Mouse (Mus musculus) cerebellum, adult 11 months (tissue): ENCODE measurements around the gene Dck.
"Not testable (repeated sequence)": the region's sequence is repeated elsewhere in the genome, so short reads cannot be mapped to it uniquely, and the experiment has no call there.

Experiments used
- DNase-seq: peaks from one replicate; pipeline ENCODE4 v3.0.0; 2022

Gene Dck

GRCm38 (mm10) chr5:88764987-88765481, at the start of gene Dck:
Dck (plus strand) TSS chr5:88764996.
- peak; percentile 96 for DNase-seq

- no peak for DNase-seq
Observed at GRCm38 (mm10) chr5:88716983-88717382, 47.8 kb upstream of the Dck start.

- peak; percentile 98 for DNase-seq
Observed at GRCm38 (mm10) chr5:88720116-88721002, 44.4 kb upstream of the Dck start, which contains the start of gene Mob1b. Mob1b (plus strand) TSS chr5:88720855.

GRCm38 (mm10) chr5:88721003-88721475, 43.8 kb upstream of the Dck start:
- DNase-seq = no peak

- peak; percentile 32 for DNase-seq
Observed at GRCm38 (mm10) chr5:88721565-88722212, 43.1 kb upstream of the Dck start.

GRCm38 (mm10) chr5:88722213-88722600, 42.6 kb upstream of the Dck start:
- DNase-seq = peak; percentile 55

GRCm38 (mm10) chr5:88724030-88724429, 40.8 kb upstream of the Dck start:
- no peak for DNase-seq

- no peak for DNase-seq
Observed at GRCm38 (mm10) chr5:88727593-88728144, 37.1 kb upstream of the Dck start.

GRCm38 (mm10) chr5:88734786-88735185, 30.0 kb upstream of the Dck start:
- no peak for DNase-seq

GRCm38 (mm10) chr5:88741065-88741464, 23.7 kb upstream of the Dck start:
- DNase-seq = not testable (repeated sequence)

GRCm38 (mm10) chr5:88747774-88748173, 17.0 kb upstream of the Dck start:
- no peak for DNase-seq

- no peak for DNase-seq
Observed at GRCm38 (mm10) chr5:88753199-88753598, 11.6 kb upstream of the Dck start.

- DNase-seq = no peak
Observed at GRCm38 (mm10) chr5:88762611-88763010, 2.2 kb upstream of the Dck start.

GRCm38 (mm10) chr5:88764430-88764986, 288 bp upstream of the Dck start:
- no peak for DNase-seq

GRCm38 (mm10) chr5:88765587-88765986, 791 bp downstream of the Dck start:
- no peak for DNase-seq

- DNase-seq = no peak
Observed at GRCm38 (mm10) chr5:88766121-88766520, 1.3 kb downstream of the Dck start.

- no peak for DNase-seq
Observed at GRCm38 (mm10) chr5:88766863-88767262, 2.1 kb downstream of the Dck start.

- DNase-seq = no peak
Observed at GRCm38 (mm10) chr5:88768201-88768600, 3.4 kb downstream of the Dck start.

- DNase-seq = no peak
Observed at GRCm38 (mm10) chr5:88782072-88782765, 17.4 kb downstream of the Dck start.

- DNase-seq = no peak
Observed at GRCm38 (mm10) chr5:88785059-88785458, 20.3 kb downstream of the Dck start.

- no peak for DNase-seq
Observed at GRCm38 (mm10) chr5:88790675-88791074, 25.9 kb downstream of the Dck start.
